In the genomic region with DNA sequence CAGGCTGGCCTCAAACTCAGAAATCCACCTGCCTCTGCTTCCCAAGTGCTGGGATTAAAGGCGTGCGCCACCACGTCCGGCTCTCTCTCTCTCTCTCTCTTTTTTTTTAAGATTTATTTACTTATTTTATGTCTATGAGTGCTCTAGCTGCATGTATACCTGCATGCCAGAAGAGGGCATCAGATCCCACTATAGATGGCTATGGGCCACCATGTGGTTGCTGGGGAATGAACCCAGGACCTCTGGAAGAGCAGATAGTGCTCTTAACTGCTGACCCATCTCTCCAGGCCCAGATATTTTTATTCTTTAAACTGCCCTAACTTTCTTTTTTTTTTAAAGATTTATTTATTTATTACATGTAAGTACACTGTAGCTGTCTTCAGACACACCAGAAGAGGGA, we compare ENCODE assay signal across 5 mouse cellular contexts. TPM values are rescaled to one million over a fixed set of nuclear protein-coding genes. Genes with fewer than 3 reads are reported as not detected.
"Had no signal": no experiment of that assay in that cellular context is flagged by ENCODE, and none has a peak within 500 bp of the region (broad histone marks: within the 10 kb centered on the region; RNA-seq: fewer than 3 reads in every experiment).

No protein-coding gene starts in this region.

RNA-seq across cellular contexts. Expression of a gene that starts 16.3 kb away (rescaled TPM):
- total RNA-seq: layer of hippocampus, postnatal 14 days; left cerebral cortex, postnatal 10 days; liver, adult 2 months had no signal
- polyA plus RNA-seq: small intestine, adult 2 months; urinary bladder, adult 2 months had no signal
